Mouse (Mus musculus): ENCODE results near the gene Gm44805.

DNA sequence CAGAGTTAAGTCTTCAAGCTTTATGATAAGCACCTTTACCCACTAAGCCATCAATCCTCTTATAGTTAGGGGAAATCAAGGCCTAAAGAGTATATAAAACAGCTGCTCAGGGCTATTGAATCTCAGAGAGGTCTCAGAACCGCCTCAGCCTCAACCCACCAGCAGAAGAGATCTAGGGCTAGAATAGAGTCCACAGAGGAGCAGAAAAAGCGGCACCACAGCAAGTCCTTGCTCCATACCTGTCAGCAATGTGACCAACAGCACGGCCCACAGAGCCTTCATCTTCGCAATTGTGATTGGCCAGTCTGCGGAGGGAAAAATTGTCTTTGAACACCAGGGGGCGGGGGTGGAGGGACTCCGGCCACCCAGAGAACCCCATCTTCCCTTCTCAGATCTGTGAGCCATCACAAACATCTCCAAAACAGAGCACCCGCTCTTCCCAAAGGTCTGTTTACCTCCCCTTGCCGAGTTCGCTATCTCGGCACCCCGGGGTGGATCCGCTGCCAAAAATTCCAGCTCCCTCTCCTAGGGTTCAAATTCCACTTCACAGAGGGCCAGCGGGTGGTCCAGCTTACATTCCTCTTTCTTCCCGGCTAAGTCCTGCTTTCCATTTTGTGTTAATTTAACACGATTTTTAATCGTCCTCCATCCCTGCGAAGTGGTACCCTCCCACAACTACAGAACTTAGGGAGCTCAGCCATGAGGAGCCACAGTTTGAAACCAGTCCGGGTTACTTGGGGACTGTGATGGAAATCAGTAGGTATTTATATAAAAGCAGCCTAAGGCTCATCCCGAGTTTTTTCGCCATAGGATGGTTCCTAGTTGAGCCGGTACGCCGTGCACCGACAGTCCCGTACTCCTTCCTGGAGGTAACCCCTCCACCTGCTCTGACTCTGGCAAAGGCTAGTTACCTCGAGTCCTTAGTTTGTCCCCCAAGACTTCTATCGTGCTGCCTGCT lies 17.0 kb upstream of the Gm44805 start:
- no peak for TF ChIP-seq POLR2A (IDR thresholded peaks at IDR 0.05; ENCODE audit: low read depth, low read length)
- TF ChIP-seq CTCF (IDR thresholded peaks at IDR 0.05; ENCODE audit: borderline replicate concordance, insufficient read depth, low read length), result no peak

Measured in embryonic fibroblast, embryonic 13.5 days (primary cell).